Mouse (Mus musculus): ENCODE data around the gene Tnrc6a. TPM values are rescaled to one million over a fixed set of nuclear protein-coding genes. Genes with fewer than 3 reads are reported as not detected.

Gene Tnrc6a
- polyA plus RNA-seq, 1 experiment from 2014 or later: 59.6 TPM

GRCm38 (mm10) chr7:123199151-123199550 lies 75.5 kb downstream of the Tnrc6a start:
- 59% methylated on average over 3 of the region's 3 CpGs for WGBS
- Histone ChIP-seq H3K9ac (replicated peaks; ENCODE audit: low read depth) (no peak overlapping the region), H3K36me3 (ENCODE audit: insufficient read depth, low read length) (no peaks in the 10 kb centered on the region), H3K9me3 (ENCODE audit: low read length) (no peaks in the 10 kb centered on the region), H3K27me3 (replicated peaks; ENCODE audit: insufficient read depth, low read length) (no peaks in the 10 kb centered on the region), H3K4me3 (ENCODE audit: low read depth, low read length) (no peak overlapping the region), H3K4me2 (replicated peaks; ENCODE audit: low read depth, low read length) (no peak overlapping the region), H3K27ac (ENCODE audit: low read length) (no peak overlapping the region), H3K4me1 (ENCODE audit: insufficient read depth, low read depth, low read length) (no peaks in the 10 kb centered on the region)
- DNase-seq (ENCODE audit: low spot score) (no peak), ATAC-seq (no peak)
- TF ChIP-seq CTCF (IDR thresholded peaks at IDR 0.05): no peak
- TF ChIP-seq EP300 (IDR thresholded peaks at IDR 0.05): no peak

- no peaks in the 10 kb centered on the region for H3K27me3 ChIP-seq (replicated peaks; ENCODE audit: insufficient read depth, low read length)
- WGBS: 77% methylated on average over 15 of the region's 15 CpGs
- H3K9ac ChIP-seq (replicated peaks; ENCODE audit: low read depth): no peak overlapping the region
- H3K4me2 ChIP-seq (replicated peaks; ENCODE audit: low read depth, low read length): no peak overlapping the region
- peak; percentile 53 for ATAC-seq
- peak; percentile 70 for DNase-seq (ENCODE audit: low spot score)
- H3K4me3 ChIP-seq (ENCODE audit: low read depth, low read length): no peak overlapping the region
- no peaks in the 10 kb centered on the region for H3K9me3 ChIP-seq (ENCODE audit: low read length)
- H3K36me3 ChIP-seq (ENCODE audit: insufficient read depth, low read length): no peaks in the 10 kb centered on the region
- H3K4me1 ChIP-seq (ENCODE audit: insufficient read depth, low read depth, low read length): no peaks in the 10 kb centered on the region
- TF ChIP-seq CTCF (IDR thresholded peaks at IDR 0.05) (no peak), EP300 (IDR thresholded peaks at IDR 0.05) (no peak)
- H3K27ac ChIP-seq (ENCODE audit: low read length): no peak overlapping the region
These were observed 76.0 kb downstream of the Tnrc6a start for GRCm38 (mm10) chr7:123199656-123200206.

- Histone ChIP-seq H3K9me3 (ENCODE audit: low read length) (no peaks in the 10 kb centered on the region), H3K4me1 (ENCODE audit: insufficient read depth, low read depth, low read length) (no peaks in the 10 kb centered on the region)
- 69% methylated on average over 9 of the region's 9 CpGs for WGBS
These were observed 77.0 kb downstream of the Tnrc6a start for GRCm38 (mm10) chr7:123200722-123201121.

GRCm38 (mm10) chr7:123205261-123205660 lies 81.6 kb downstream of the Tnrc6a start:
- no peak for TF ChIP-seq EP300 (IDR thresholded peaks at IDR 0.05)
- TF ChIP-seq CTCF (IDR thresholded peaks at IDR 0.05): peak; percentile 69
- H3K27ac ChIP-seq (ENCODE audit: low read length): no peak overlapping the region
- no peak overlapping the region for H3K4me3 ChIP-seq (ENCODE audit: low read depth, low read length)
- H3K4me2 ChIP-seq (replicated peaks; ENCODE audit: low read depth, low read length): no peak overlapping the region
- H3K27me3 ChIP-seq (replicated peaks; ENCODE audit: insufficient read depth, low read length): no peaks in the 10 kb centered on the region
- ATAC-seq (no peak), DNase-seq (ENCODE audit: low spot score) (peak; percentile 46)
- H3K4me1 ChIP-seq (ENCODE audit: insufficient read depth, low read depth, low read length): no peaks in the 10 kb centered on the region
- WGBS: 31% methylated on average over 14 of the region's 14 CpGs
- H3K36me3 ChIP-seq (ENCODE audit: insufficient read depth, low read length): no peaks in the 10 kb centered on the region
- no peaks in the 10 kb centered on the region for H3K9me3 ChIP-seq (ENCODE audit: low read length)
- H3K9ac ChIP-seq (replicated peaks; ENCODE audit: low read depth): no peak overlapping the region

More at GRCm38 (mm10) chr7:123200722-123201121, 77.0 kb downstream of the Tnrc6a start:
- Histone ChIP-seq H3K4me3 (ENCODE audit: low read depth, low read length) (no peak overlapping the region), H3K27me3 (replicated peaks; ENCODE audit: insufficient read depth, low read length) (no peaks in the 10 kb centered on the region), H3K9ac (replicated peaks; ENCODE audit: low read depth) (no peak overlapping the region), H3K4me2 (replicated peaks; ENCODE audit: low read depth, low read length) (no peak overlapping the region), H3K36me3 (ENCODE audit: insufficient read depth, low read length) (no peaks in the 10 kb centered on the region), H3K27ac (ENCODE audit: low read length) (no peak overlapping the region)
- TF ChIP-seq CTCF (IDR thresholded peaks at IDR 0.05) (no peak), EP300 (IDR thresholded peaks at IDR 0.05) (no peak)
- DNase-seq (ENCODE audit: low spot score) (no peak), ATAC-seq (no peak)

- ATAC-seq (no peak; the same call in 1 of the 2 replicates), DNase-seq (ENCODE audit: low spot score) (no peak)
- Histone ChIP-seq H3K9me3 (ENCODE audit: low read length) (no peaks in the 10 kb centered on the region), H3K27me3 (replicated peaks; ENCODE audit: insufficient read depth, low read length) (no peaks in the 10 kb centered on the region), H3K36me3 (ENCODE audit: insufficient read depth, low read length) (no peaks in the 10 kb centered on the region), H3K4me1 (ENCODE audit: insufficient read depth, low read depth, low read length) (no peaks in the 10 kb centered on the region), H3K4me3 (ENCODE audit: low read depth, low read length) (no peak overlapping the region), H3K27ac (ENCODE audit: low read length) (no peak overlapping the region), H3K9ac (replicated peaks; ENCODE audit: low read depth) (no peak overlapping the region), H3K4me2 (replicated peaks; ENCODE audit: low read depth, low read length) (no peak overlapping the region)
- WGBS: 44% methylated on average over 6 of the region's 6 CpGs
- TF ChIP-seq CTCF (IDR thresholded peaks at IDR 0.05): no peak
- no peak for TF ChIP-seq EP300 (IDR thresholded peaks at IDR 0.05)
These were observed 83.9 kb downstream of the Tnrc6a start for GRCm38 (mm10) chr7:123207561-123207960.

- WGBS: 15% methylated on average over 9 of the region's 9 CpGs
- no peaks in the 10 kb centered on the region for H3K4me1 ChIP-seq (ENCODE audit: insufficient read depth, low read depth, low read length)
- no peaks in the 10 kb centered on the region for H3K9me3 ChIP-seq (ENCODE audit: low read length)
- H3K4me2 ChIP-seq (replicated peaks; ENCODE audit: low read depth, low read length): no peak overlapping the region
- H3K4me3 ChIP-seq (ENCODE audit: low read depth, low read length): no peak overlapping the region
- H3K27ac ChIP-seq (ENCODE audit: low read length): no peak overlapping the region
- ATAC-seq (no peak), DNase-seq (ENCODE audit: low spot score) (no peak)
- TF ChIP-seq CTCF (IDR thresholded peaks at IDR 0.05) (no peak), EP300 (IDR thresholded peaks at IDR 0.05) (no peak)
- H3K36me3 ChIP-seq (ENCODE audit: insufficient read depth, low read length): no peaks in the 10 kb centered on the region
- no peaks in the 10 kb centered on the region for H3K27me3 ChIP-seq (replicated peaks; ENCODE audit: insufficient read depth, low read length)
- no peak overlapping the region for H3K9ac ChIP-seq (replicated peaks; ENCODE audit: low read depth)
These were observed 86.2 kb downstream of the Tnrc6a start for GRCm38 (mm10) chr7:123209864-123210263.

GRCm38 (mm10) chr7:123211461-123211860 lies 87.8 kb downstream of the Tnrc6a start:
- ATAC-seq: no peak
- no peak for TF ChIP-seq EP300 (IDR thresholded peaks at IDR 0.05)
- no peak for TF ChIP-seq CTCF (IDR thresholded peaks at IDR 0.05)
- no peak overlapping the region for H3K4me2 ChIP-seq (replicated peaks; ENCODE audit: low read depth, low read length)
- no peaks in the 10 kb centered on the region for H3K4me1 ChIP-seq (ENCODE audit: insufficient read depth, low read depth, low read length)
- H3K9me3 ChIP-seq (ENCODE audit: low read length): no peaks in the 10 kb centered on the region
- no peak overlapping the region for H3K27ac ChIP-seq (ENCODE audit: low read length)
- no peak for DNase-seq (ENCODE audit: low spot score)
- H3K4me3 ChIP-seq (ENCODE audit: low read depth, low read length): no peak overlapping the region
- H3K9ac ChIP-seq (replicated peaks; ENCODE audit: low read depth): no peak overlapping the region
- no peaks in the 10 kb centered on the region for H3K36me3 ChIP-seq (ENCODE audit: insufficient read depth, low read length)
- WGBS: 59% methylated on average over 5 of the region's 5 CpGs
- no peaks in the 10 kb centered on the region for H3K27me3 ChIP-seq (replicated peaks; ENCODE audit: insufficient read depth, low read length)

Data from lung, postnatal 0 days (tissue).